Mouse (Mus musculus) forebrain, embryonic 15.5 days (tissue): ENCODE results near the gene Mgst3. TPM values are rescaled to one million over a fixed set of nuclear protein-coding genes. Genes with fewer than 3 reads are reported as not detected.

Source experiments
- ATAC-seq: fragments of 200-750 bp; cut with Nextera tagmentation; replicated peaks from 2 replicates; pipeline ENCODE4 v1.8.0; 2017; ENCODE audit warnings: mild to moderate bottlenecking, moderate TSS enrichment, moderate library complexity
- H3K27ac ChIP-seq: fragments of 300-500 bp; sonication (generic); replicated peaks from 2 replicates; pipeline ENCODE4 v1.5.1; 2015; ENCODE audit warnings: mild to moderate bottlenecking, inconsistent platforms
- H3K27me3 ChIP-seq: fragments of 300-500 bp; sonication (generic); 2 replicates; pipeline ENCODE4 v1.6.1; 2015; ENCODE audit warnings: inconsistent platforms
- H3K36me3 ChIP-seq: fragments of 300-500 bp; sonication (generic); 2 replicates; pipeline ENCODE4 v1.6.1; 2015; ENCODE audit warnings: mild to moderate bottlenecking, inconsistent platforms
- H3K4me1 ChIP-seq: fragments of 300-500 bp; sonication (generic); 2 replicates; pipeline ENCODE4 v1.6.1; 2015; ENCODE audit warnings: inconsistent platforms
- H3K4me2 ChIP-seq: fragments of 300-500 bp; sonication (generic); replicated peaks from 2 replicates; pipeline ENCODE4 v1.6.1; 2015; ENCODE audit warnings: mild to moderate bottlenecking, inconsistent platforms
- H3K4me3 ChIP-seq: fragments of 300-500 bp; sonication (generic); 2 replicates; pipeline ENCODE4 v1.5.1; 2015; ENCODE audit warnings: mild to moderate bottlenecking, inconsistent platforms
- H3K9ac ChIP-seq: fragments of 300-500 bp; sonication (generic); replicated peaks from 2 replicates; pipeline ENCODE4 v1.6.1; 2015; ENCODE audit warnings: mild to moderate bottlenecking, inconsistent platforms
- H3K9me3 ChIP-seq: fragments of 300-500 bp; sonication (generic); 2 replicates; pipeline ENCODE4 v1.6.1; 2016; ENCODE audit warnings: inconsistent platforms
- WGBS: fragments of 180-500 bp; shearing (Covaris S2); methylation state at CpG from one replicate; pipeline ENCODE4 v1.1.7; 2015; ENCODE audit warnings: mixed read lengths; 5-methylcytosine and 5-hydroxymethylcytosine counted together
- polyA plus RNA-seq: library from polyadenylated mRNA; unstranded; fragments of >200 nt; fragmentation: Nextera tagmentation; extraction: Ambion mirVana; gene quantifications from 2 replicates; pipeline ENCODE4 v1.2.1, GENCODE M21; 2015

The Mgst3 gene
- polyA plus RNA-seq, 1 experiment from 2014 or later, result 95.3 TPM

GRCm38 (mm10) chr1:167411991-167412715 is 18.5 kb upstream of the Mgst3 start:
- Histone ChIP-seq H3K27ac (no peak overlapping the region), H3K27me3 (0 out of 2 replicates have a peak, but pooled peaks cover 5% of the 10 kb centered on the region), H3K9me3 (no peaks in the 10 kb centered on the region), H3K4me3 (no peak overlapping the region), H3K9ac (no peak overlapping the region), H3K36me3 (no peaks in the 10 kb centered on the region), H3K4me2 (no peak overlapping the region), H3K4me1 (no peaks in the 10 kb centered on the region)
- ATAC-seq, result no peak
- 78% methylated on average over 12 of the region's 12 CpGs for WGBS

- H3K4me2 ChIP-seq, result no peak overlapping the region
- H3K27me3 ChIP-seq, result 0 out of 2 replicates have a peak, but pooled peaks cover 5% of the 10 kb centered on the region
- no peak for ATAC-seq
- no peaks in the 10 kb centered on the region for H3K4me1 ChIP-seq
- no peak overlapping the region for H3K9ac ChIP-seq
- no peaks in the 10 kb centered on the region for H3K9me3 ChIP-seq
- H3K4me3 ChIP-seq, result no peak overlapping the region
- H3K36me3 ChIP-seq, result no peaks in the 10 kb centered on the region
- WGBS, result 77% methylated on average over 4 of the region's 4 CpGs
- no peak overlapping the region for H3K27ac ChIP-seq
Observed at GRCm38 (mm10) chr1:167409601-167410000, 16.0 kb upstream of the Mgst3 start.

GRCm38 (mm10) chr1:167405237-167405636 is 11.6 kb upstream of the Mgst3 start:
- 88% methylated on average over 4 of the region's 4 CpGs for WGBS
- Histone ChIP-seq H3K4me3 (no peak overlapping the region), H3K27me3 (0 out of 2 replicates have a peak, but pooled peaks cover 1% of the 10 kb centered on the region), H3K36me3 (no peaks in the 10 kb centered on the region), H3K9me3 (no peaks in the 10 kb centered on the region), H3K9ac (no peak overlapping the region), H3K4me2 (no peak overlapping the region), H3K27ac (no peak overlapping the region), H3K4me1 (no peaks in the 10 kb centered on the region)
- no peak for ATAC-seq

- 2% methylated on average over 15 of the region's 15 CpGs for WGBS
- H3K9me3 ChIP-seq, result no peaks in the 10 kb centered on the region
- H3K9ac ChIP-seq, result peak overlapping the region; percentile 54
- H3K4me2 ChIP-seq, result peak overlapping the region; percentile 80
- H3K4me1 ChIP-seq, result peaks cover 17% of the 10 kb centered on the region
- peak overlapping the region; percentile 64 for H3K4me3 ChIP-seq
- H3K36me3 ChIP-seq, result no peaks in the 10 kb centered on the region
- peak; percentile 36 for ATAC-seq
- no peaks in the 10 kb centered on the region for H3K27me3 ChIP-seq
- H3K27ac ChIP-seq, result peak overlapping the region; percentile 84
Observed at GRCm38 (mm10) chr1:167393281-167393680, 360 bp downstream of the Mgst3 start.

- ATAC-seq, result no peak
- H3K9ac ChIP-seq, result peak overlapping the region; percentile 54
- H3K36me3 ChIP-seq, result no peaks in the 10 kb centered on the region
- H3K4me1 ChIP-seq, result peaks cover 17% of the 10 kb centered on the region
- no peak overlapping the region for H3K27ac ChIP-seq
- no peaks in the 10 kb centered on the region for H3K9me3 ChIP-seq
- no peaks in the 10 kb centered on the region for H3K27me3 ChIP-seq
- 14% methylated on average over 8 of the region's 8 CpGs for WGBS
- H3K4me2 ChIP-seq, result peak overlapping the region; percentile 80
- peak overlapping the region; percentile 64 for H3K4me3 ChIP-seq
Observed at GRCm38 (mm10) chr1:167392687-167393086, 954 bp downstream of the Mgst3 start.

- Histone ChIP-seq H3K36me3 (no peaks in the 10 kb centered on the region), H3K4me3 (peak overlapping the region; percentile 64), H3K9me3 (no peaks in the 10 kb centered on the region), H3K27me3 (no peaks in the 10 kb centered on the region), H3K9ac (peak overlapping the region; percentile 54), H3K4me2 (peak overlapping the region; percentile 80), H3K27ac (no peak overlapping the region), H3K4me1 (peaks cover 17% of the 10 kb centered on the region)
- 49% methylated on average over 2 of the region's 2 CpGs for WGBS
- no peak for ATAC-seq
Observed at GRCm38 (mm10) chr1:167392031-167392640, 1.5 kb downstream of the Mgst3 start.

GRCm38 (mm10) chr1:167391241-167391640 is 2.4 kb downstream of the Mgst3 start:
- ATAC-seq, result no peak
- H3K4me3 ChIP-seq, result no peak overlapping the region
- no peak overlapping the region for H3K9ac ChIP-seq
- peaks cover 17% of the 10 kb centered on the region for H3K4me1 ChIP-seq
- H3K27me3 ChIP-seq, result no peaks in the 10 kb centered on the region
- H3K9me3 ChIP-seq, result no peaks in the 10 kb centered on the region
- 69% methylated on average over 6 of the region's 6 CpGs for WGBS
- no peak overlapping the region for H3K4me2 ChIP-seq
- no peaks in the 10 kb centered on the region for H3K36me3 ChIP-seq
- no peak overlapping the region for H3K27ac ChIP-seq

GRCm38 (mm10) chr1:167390381-167390780 is 3.3 kb downstream of the Mgst3 start:
- Histone ChIP-seq H3K27me3 (no peaks in the 10 kb centered on the region), H3K4me3 (no peak overlapping the region), H3K36me3 (no peaks in the 10 kb centered on the region), H3K27ac (no peak overlapping the region), H3K9ac (no peak overlapping the region), H3K9me3 (no peaks in the 10 kb centered on the region), H3K4me2 (no peak overlapping the region), H3K4me1 (peaks cover 17% of the 10 kb centered on the region)
- no peak for ATAC-seq
- WGBS, result 72% methylated on average over 4 of the region's 4 CpGs

GRCm38 (mm10) chr1:167389584-167389983 is 4.1 kb downstream of the Mgst3 start:
- Histone ChIP-seq H3K36me3 (no peaks in the 10 kb centered on the region), H3K4me3 (no peak overlapping the region), H3K9me3 (no peaks in the 10 kb centered on the region), H3K27me3 (no peaks in the 10 kb centered on the region), H3K27ac (no peak overlapping the region), H3K9ac (no peak overlapping the region), H3K4me1 (peaks cover 15% of the 10 kb centered on the region), H3K4me2 (no peak overlapping the region)
- no peak for ATAC-seq
- 88% methylated on average over 7 of the region's 7 CpGs for WGBS

- no peak for ATAC-seq
- H3K27ac ChIP-seq, result no peak overlapping the region
- H3K36me3 ChIP-seq, result no peaks in the 10 kb centered on the region
- no peaks in the 10 kb centered on the region for H3K27me3 ChIP-seq
- H3K4me3 ChIP-seq, result no peak overlapping the region
- H3K9me3 ChIP-seq, result no peaks in the 10 kb centered on the region
- 80% methylated on average over 6 of the region's 6 CpGs for WGBS
- H3K4me2 ChIP-seq, result no peak overlapping the region
- no peak overlapping the region for H3K9ac ChIP-seq
- peaks cover 12% of the 10 kb centered on the region for H3K4me1 ChIP-seq
Observed at GRCm38 (mm10) chr1:167388571-167388970, 5.1 kb downstream of the Mgst3 start.

GRCm38 (mm10) chr1:167387796-167388195 is 5.8 kb downstream of the Mgst3 start:
- Histone ChIP-seq H3K4me2 (no peak overlapping the region), H3K27me3 (no peaks in the 10 kb centered on the region), H3K9ac (no peak overlapping the region), H3K27ac (no peak overlapping the region), H3K36me3 (no peaks in the 10 kb centered on the region), H3K9me3 (no peaks in the 10 kb centered on the region), H3K4me1 (peaks cover 8% of the 10 kb centered on the region), H3K4me3 (no peak overlapping the region)
- no peak for ATAC-seq
- 79% methylated on average over 3 of the region's 3 CpGs for WGBS

- Histone ChIP-seq H3K27ac (no peak overlapping the region), H3K4me1 (peaks cover 4% of the 10 kb centered on the region; the same call in 1 of the 2 replicates), H3K4me3 (no peak overlapping the region), H3K9me3 (no peaks in the 10 kb centered on the region), H3K4me2 (no peak overlapping the region), H3K9ac (no peak overlapping the region), H3K36me3 (no peaks in the 10 kb centered on the region), H3K27me3 (no peaks in the 10 kb centered on the region)
- no peak for ATAC-seq
- 89% methylated on average over 2 of the region's 2 CpGs for WGBS
Observed at GRCm38 (mm10) chr1:167387310-167387709, 6.3 kb downstream of the Mgst3 start.
